Mouse (Mus musculus) left cerebral cortex, adult 8-10 months (tissue): ENCODE data around the gene Fbxw7. TPM values are rescaled to one million over a fixed set of nuclear protein-coding genes. Genes with fewer than 3 reads are reported as not detected.
A peak's percentile ranks its signal among the peaks of the same experiment; 100 is the strongest.

Source experiments
- DNase-seq, 2 experiments: peaks; one replicate each; pipeline ENCODE4 v3.0.0; 2022; ENCODE audit warnings: low spot score in 2 of 2
- total RNA-seq, 4 experiments: library from RNA; stranded (reverse); gene quantifications; 2 replicates each; pipeline ENCODE4 v1.2.4; 2022

Fbxw7 gene
- total RNA-seq, 4 experiments from 2014 or later: 200 to 239 (median 211) TPM

- DNase-seq: peak in 1 of 2 experiments; percentile 89
Measured at GRCm38 (mm10) chr3:85024817-85025705, 210.0 kb downstream of the Fbxw7 start.

Other genes with a start within 250 kb of the Fbxw7 start
- 10 to 100 TPM; 19.3 to 22.5 (median 19.8) TPM for gene Arfip1, start 232.6 kb upstream of the Fbxw7 start, total RNA-seq
- under 1 TPM; 0.13 to 0.21 (median 0.16) TPM for gene Tigd4, start 221.7 kb upstream of the Fbxw7 start, total RNA-seq
- gene Tmem154, start 149.1 kb upstream of the Fbxw7 start, total RNA-seq: under 1 TPM; 0.17 to 0.53 (median 0.36) TPM